Mouse (Mus musculus): ENCODE data around the gene Vrk1.

- no peak for TF ChIP-seq CTCF (IDR thresholded peaks at IDR 0.05; ENCODE audit: control insufficient read depth, insufficient read depth, low read length)
- TF ChIP-seq POLR2A (IDR thresholded peaks at IDR 0.05; ENCODE audit: borderline replicate concordance, control insufficient read depth, low read depth, low read length) = no peak
Measured at GRCm38 (mm10) chr12:106030146-106030745, 20.2 kb downstream of the Vrk1 start.

Measured in bone marrow, adult 2 months (tissue).